Mouse (Mus musculus): Measurements from ENCODE around the gene Nphp4.

Nphp4 gene

GRCm38 (mm10) chr4:152568662-152569395 is 92.3 kb downstream of the Nphp4 start:
- no peak for DNase-seq

GRCm38 (mm10) chr4:152574266-152574665 is 97.8 kb downstream of the Nphp4 start:
- no peak for DNase-seq

- no peak for DNase-seq
Observed at GRCm38 (mm10) chr4:152576826-152577225, 100.3 kb downstream of the Nphp4 start.

GRCm38 (mm10) chr4:152579956-152580355 is 103.5 kb downstream of the Nphp4 start:
- DNase-seq: no peak

GRCm38 (mm10) chr4:152582206-152582605 is 105.7 kb downstream of the Nphp4 start:
- DNase-seq: no peak

- DNase-seq: no peak
Observed at GRCm38 (mm10) chr4:152583616-152584015, 107.1 kb downstream of the Nphp4 start.

GRCm38 (mm10) chr4:152585526-152585925 is 109.0 kb downstream of the Nphp4 start:
- DNase-seq: no peak

GRCm38 (mm10) chr4:152586175-152586574 is 109.7 kb downstream of the Nphp4 start:
- no peak for DNase-seq

- no peak for DNase-seq
Observed at GRCm38 (mm10) chr4:152604285-152604684, 127.8 kb downstream of the Nphp4 start.

GRCm38 (mm10) chr4:152609196-152609595 is 132.7 kb downstream of the Nphp4 start:
- DNase-seq: no peak

- no peak for DNase-seq
Observed at GRCm38 (mm10) chr4:152610026-152610425, 133.5 kb downstream of the Nphp4 start.
